Comparison of ENCODE assay signal across 8 mouse cellular contexts in genomic region chr15:79830388-79830787, GRCm38 (mm10). TPM values are rescaled to one million over a fixed set of nuclear protein-coding genes. Genes with fewer than 3 reads are reported as not detected.
DNase-seq lines count a peak whose midpoint lies in the region; ATAC-seq and TF ChIP-seq lines count a peak whose summit lies in the region.

No protein-coding gene starts in this region.

- H3K36me3 ChIP-seq in kidney, adult 2 months (ENCODE audit: control insufficient read depth, insufficient read depth, low read length), result no peaks in the 10 kb centered on the region
- H3K36me3 ChIP-seq in kidney, embryonic 14.5 days (ENCODE audit: control insufficient read depth, insufficient read depth, low read length), result peaks cover 42% of the 10 kb centered on the region
- H3K36me3 ChIP-seq in limb, embryonic 11.5 days (ENCODE audit: control insufficient read depth, insufficient read depth, low read length), result peaks cover 16% of the 10 kb centered on the region
- peaks cover 19% of the 10 kb centered on the region for H3K36me3 ChIP-seq in stomach, postnatal 0 days (ENCODE audit: control insufficient read depth, insufficient read depth, low read length)

- TF ChIP-seq CTCF in kidney, adult 2 months (conservative IDR thresholded peaks at IDR 0.05; ENCODE audit: insufficient read depth, insufficient read length, low read depth, low read length), result peak; percentile 87
- peak; percentile 90 for TF ChIP-seq CTCF in stomach, postnatal 0 days (IDR thresholded peaks at IDR 0.05; ENCODE audit: low read depth)

- H3K4me3 ChIP-seq in kidney, adult 2 months (ENCODE audit: insufficient read depth, low read depth, low read length), result no peak overlapping the region
- no peak overlapping the region for H3K4me3 ChIP-seq in kidney, embryonic 14.5 days (ENCODE audit: low read length)
- H3K4me3 ChIP-seq in limb, embryonic 11.5 days (ENCODE audit: low read depth, low read length), result no peak overlapping the region
- no peak overlapping the region for H3K4me3 ChIP-seq in stomach, postnatal 0 days (ENCODE audit: low read depth, low read length)

- peak; percentile 80 for DNase-seq in kidney, adult 2 months
- DNase-seq in cerebellum, adult 18-20 months, result peak; percentile 86 to 88
- DNase-seq in induced T-regulatory cell, adult 2 months (ENCODE audit: low read depth), result peak; percentile 93
- peak; percentile 83 for DNase-seq in limb, embryonic 11.5 days (ENCODE audit: low spot score)
- peak; percentile 91 for DNase-seq in naive thymus-derived CD4-positive, alpha-beta T cell, adult 2 months (ENCODE audit: low read depth)
- peak; percentile 72 for DNase-seq in stomach, postnatal 0 days (ENCODE audit: low spot score)

- H3K9ac ChIP-seq in kidney, embryonic 14.5 days (ENCODE audit: low read depth, low read length), result no peak overlapping the region
- H3K9ac ChIP-seq in limb, embryonic 11.5 days (ENCODE audit: low read length), result no peak overlapping the region
- no peak overlapping the region for H3K9ac ChIP-seq in stomach, postnatal 0 days (ENCODE audit: low read length)

- no peaks in the 10 kb centered on the region for H3K27me3 ChIP-seq in kidney, adult 2 months (replicated peaks; ENCODE audit: control insufficient read depth, insufficient read depth, low read length)
- no peaks in the 10 kb centered on the region for H3K27me3 ChIP-seq in kidney, embryonic 14.5 days (ENCODE audit: control insufficient read depth, insufficient read depth, low read length)
- H3K27me3 ChIP-seq in limb, embryonic 11.5 days (ENCODE audit: control insufficient read depth, insufficient read depth, low read length), result no peaks in the 10 kb centered on the region
- no peaks in the 10 kb centered on the region for H3K27me3 ChIP-seq in stomach, postnatal 0 days (ENCODE audit: control insufficient read depth, insufficient read depth, low read length)

- peaks cover 6% of the 10 kb centered on the region; the same call in 1 of the 2 replicates for H3K4me1 ChIP-seq in kidney, adult 2 months (ENCODE audit: control insufficient read depth, insufficient read depth, low read length)
- H3K4me1 ChIP-seq in kidney, embryonic 14.5 days (ENCODE audit: control insufficient read depth, insufficient read depth, low read length), result peaks cover 51% of the 10 kb centered on the region
- H3K4me1 ChIP-seq in limb, embryonic 11.5 days (ENCODE audit: control insufficient read depth, insufficient read depth, low read length), result peaks cover 25% of the 10 kb centered on the region
- H3K4me1 ChIP-seq in stomach, postnatal 0 days (replicated peaks; ENCODE audit: control insufficient read depth, insufficient read depth), result no peaks in the 10 kb centered on the region

- TF ChIP-seq EP300 in stomach, postnatal 0 days (optimal IDR thresholded peaks at IDR 0.05), result no peak

- ATAC-seq in kidney, embryonic 14.5 days (ENCODE audit: low FRiP score, low TSS enrichment), result no peak
- ATAC-seq in frontal cortex, adult (ENCODE audit: low TSS enrichment), result 0 out of 2 replicates have a peak, but pooled peaks have one; percentile 25
- ATAC-seq in limb, embryonic 11.5 days (ENCODE audit: insufficient number of reproducible peaks, low FRiP score, low TSS enrichment, low read depth), result no peak
- peak; percentile 45; the same call in 1 of the 2 replicates for ATAC-seq in stomach, postnatal 0 days (ENCODE audit: low FRiP score, low TSS enrichment)

- H3K27ac ChIP-seq in kidney, adult 2 months (ENCODE audit: insufficient read depth, low read depth, low read length), result no peak overlapping the region
- no peak overlapping the region for H3K27ac ChIP-seq in kidney, embryonic 14.5 days (ENCODE audit: low read depth, low read length)
- H3K27ac ChIP-seq in limb, embryonic 11.5 days (replicated peaks; ENCODE audit: low read depth, low read length), result no peak overlapping the region
- H3K27ac ChIP-seq in stomach, postnatal 0 days (replicated peaks), result no peak overlapping the region

- H3K9me3 ChIP-seq in kidney, embryonic 14.5 days (ENCODE audit: control insufficient read depth, low read length), result no peaks in the 10 kb centered on the region
- H3K9me3 ChIP-seq in limb, embryonic 11.5 days (ENCODE audit: control insufficient read depth, low read length), result no peaks in the 10 kb centered on the region
- H3K9me3 ChIP-seq in stomach, postnatal 0 days (ENCODE audit: control insufficient read depth, low read length), result no peaks in the 10 kb centered on the region

- H3K4me2 ChIP-seq in kidney, embryonic 14.5 days (replicated peaks; ENCODE audit: low read depth, low read length), result no peak overlapping the region
- H3K4me2 ChIP-seq in limb, embryonic 11.5 days (ENCODE audit: low read depth, severe bottlenecking), result no peak overlapping the region
- H3K4me2 ChIP-seq in stomach, postnatal 0 days (replicated peaks; ENCODE audit: low read depth), result no peak overlapping the region

- TF ChIP-seq POLR2A in kidney, adult 2 months (IDR thresholded peaks at IDR 0.05; ENCODE audit: low read depth, low read length), result no peak

- 7% methylated on average over 4 of the region's 4 CpGs for WGBS in kidney, adult 2 months
- WGBS in kidney, embryonic 14.5 days, result 10% methylated on average over 4 of the region's 4 CpGs
- WGBS in limb, embryonic 11.5 days, result 16% methylated on average over 4 of the region's 4 CpGs
- 12% methylated on average over 4 of the region's 4 CpGs for WGBS in stomach, postnatal 0 days

RNA-seq across cellular contexts. Expression of gene Npcd, which starts 3.6 kb away (rescaled TPM):
- 0.62 TPM in 1 of 2 replicates, not detected in the other for polyA plus RNA-seq in kidney, adult 2 months (2012; rRNA removed)
- 0.22 TPM in 1 of 2 replicates, not detected in the other for polyA plus RNA-seq in kidney, embryonic 14.5 days (2014; fragmentation: Nextera tagmentation; extraction: Ambion mirVana)
- polyA plus RNA-seq in limb, embryonic 11.5 days (2014; fragmentation: Nextera tagmentation; extraction: Ambion mirVana), result 0.50 TPM in 1 of 2 replicates, not detected in the other
- polyA plus RNA-seq in stomach, postnatal 0 days (2015; fragmentation: Nextera tagmentation; extraction: Ambion mirVana), result 0.81 TPM in 1 of 2 replicates, not detected in the other

RNA-seq across cellular contexts. Expression of gene Cbx6, which starts 4.1 kb away (rescaled TPM):
- polyA plus RNA-seq in kidney, adult 2 months (2012; rRNA removed), result 49.5 and 62.1 TPM in 2 replicates
- 22.4 and 28.6 TPM in 2 replicates for polyA plus RNA-seq in kidney, embryonic 14.5 days (2014; fragmentation: Nextera tagmentation; extraction: Ambion mirVana)
- 11.1 and 12.5 TPM in 2 replicates for polyA plus RNA-seq in limb, embryonic 11.5 days (2014; fragmentation: Nextera tagmentation; extraction: Ambion mirVana)
- polyA plus RNA-seq in stomach, postnatal 0 days (2015; fragmentation: Nextera tagmentation; extraction: Ambion mirVana), result 33.3 and 34.8 TPM in 2 replicates

RNA-seq across cellular contexts. Expression of gene Nptxr, which starts 25.8 kb away (rescaled TPM):
- 2.0 and 2.1 TPM in 2 replicates for polyA plus RNA-seq in kidney, adult 2 months (2012; rRNA removed)
- polyA plus RNA-seq in kidney, embryonic 14.5 days (2014; fragmentation: Nextera tagmentation; extraction: Ambion mirVana), result 0.50 and 1.8 TPM in 2 replicates
- 0.37 and 0.48 TPM in 2 replicates for polyA plus RNA-seq in limb, embryonic 11.5 days (2014; fragmentation: Nextera tagmentation; extraction: Ambion mirVana)
- 2.0 and 2.5 TPM in 2 replicates for polyA plus RNA-seq in stomach, postnatal 0 days (2015; fragmentation: Nextera tagmentation; extraction: Ambion mirVana)

RNA-seq across cellular contexts. Expression of gene Dnal4, which starts 52.7 kb away (rescaled TPM):
- polyA plus RNA-seq in kidney, adult 2 months (2012; rRNA removed), result 54.3 and 57.8 TPM in 2 replicates
- polyA plus RNA-seq in kidney, embryonic 14.5 days (2014; fragmentation: Nextera tagmentation; extraction: Ambion mirVana), result 60.1 and 61.6 TPM in 2 replicates
- polyA plus RNA-seq in limb, embryonic 11.5 days (2014; fragmentation: Nextera tagmentation; extraction: Ambion mirVana), result 62.1 and 62.5 TPM in 2 replicates
- polyA plus RNA-seq in stomach, postnatal 0 days (2015; fragmentation: Nextera tagmentation; extraction: Ambion mirVana), result 30.5 and 31.4 TPM in 2 replicates

Comparison
In these comparisons a context has a peak if more than half of its experiments do, and no peak if none do; other contexts are left out.
1. ATAC-seq: peak in frontal cortex, adult (single experiment) and stomach, postnatal 0 days (single experiment); none in kidney, embryonic 14.5 days (single experiment) and limb, embryonic 11.5 days (single experiment).
2. Peak in every context shown above with its lines, with median percentiles within 50 percentile points of each other: DNase-seq.